Mouse (Mus musculus) kidney, adult 8-10 months (tissue): ENCODE results near the gene L3mbtl4.

Experiments
- DNase-seq, 2 experiments: peaks; one replicate each; pipeline ENCODE4 v3.0.0; 2022

The L3mbtl4 gene

DNA sequence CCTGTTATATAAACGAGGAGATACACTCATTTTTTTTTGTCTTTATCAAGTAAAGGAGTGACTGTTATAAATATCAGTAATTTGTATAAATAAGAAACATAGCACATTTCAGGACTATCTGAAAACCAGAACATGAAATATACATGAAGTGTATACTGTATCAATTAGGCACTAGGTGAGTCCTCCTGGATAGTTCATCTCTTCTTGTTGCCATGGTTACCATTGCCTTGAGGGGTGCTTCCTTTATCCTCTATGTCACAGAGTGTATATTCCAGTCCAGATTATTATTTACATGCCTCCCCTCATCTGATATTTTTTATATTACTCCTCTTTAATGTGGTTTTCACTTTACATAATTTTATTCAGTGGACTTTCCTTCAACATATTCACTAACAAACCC lies 392.9 kb downstream of the L3mbtl4 start:
- no peak for DNase-seq

DNA sequence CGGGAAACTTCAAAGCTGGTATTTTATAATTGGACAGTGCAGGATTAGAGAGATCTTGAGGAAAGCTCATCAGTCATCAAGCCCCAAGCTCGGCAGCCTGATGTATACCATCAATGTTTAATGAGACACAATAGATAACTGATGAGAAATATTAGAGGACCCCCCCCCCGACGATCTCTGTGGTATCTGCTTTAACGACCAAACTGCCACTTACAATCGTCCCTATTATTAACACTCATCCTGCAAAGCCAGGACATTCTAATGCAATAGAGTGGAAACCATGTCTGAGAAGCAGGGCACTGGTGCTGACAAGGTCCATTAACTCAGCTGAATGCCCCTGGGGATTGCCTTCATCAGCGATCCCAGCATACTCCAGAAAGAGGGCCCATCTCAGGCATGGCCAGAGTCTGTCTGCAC lies 398.5 kb downstream of the L3mbtl4 start:
- DNase-seq = no peak

DNA sequence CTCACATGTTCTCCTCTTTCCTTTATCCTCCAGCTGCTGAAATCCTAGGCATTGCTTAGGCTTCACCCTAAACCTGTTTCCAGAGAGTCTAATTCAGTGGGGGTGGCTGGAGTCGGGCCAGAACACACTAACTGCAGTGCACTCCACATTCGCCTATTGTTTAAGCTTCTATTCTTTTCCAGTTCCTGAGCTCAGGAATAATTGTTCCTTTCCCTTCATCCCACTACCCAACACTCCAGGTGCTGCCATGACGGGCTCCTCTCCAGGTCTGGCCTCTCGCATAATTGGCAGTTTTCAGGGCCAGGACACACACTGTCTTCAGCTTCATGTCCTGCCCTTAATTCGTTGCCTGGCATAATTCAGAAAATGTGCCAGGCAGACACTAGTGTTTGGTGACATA lies 437.1 kb downstream of the L3mbtl4 start:
- DNase-seq = no peak

- no peak for DNase-seq
Measured at GRCm38 (mm10) chr17:68711350-68711749, 437.8 kb downstream of the L3mbtl4 start.

GRCm38 (mm10) chr17:68748296-68748695 lies 474.7 kb downstream of the L3mbtl4 start:
- no peak for DNase-seq

DNA sequence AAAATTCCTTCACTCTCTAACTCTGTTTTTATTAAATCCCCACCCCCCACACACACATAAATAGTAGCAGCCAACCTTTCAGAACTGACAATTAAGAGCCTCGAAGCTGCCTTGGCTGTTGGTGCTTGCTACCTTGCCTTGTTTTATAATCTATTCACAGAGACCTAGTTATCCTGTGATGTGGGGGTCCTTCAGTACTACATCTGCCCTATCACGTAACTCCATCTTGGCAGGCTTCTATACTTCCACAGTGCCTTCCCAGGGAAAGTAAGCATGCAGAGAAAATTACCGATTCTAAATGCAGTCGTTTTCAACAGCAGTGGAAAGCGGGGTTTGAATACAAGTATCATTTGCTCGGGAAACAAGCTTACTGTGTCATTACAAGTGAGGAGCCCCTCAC lies 476.9 kb downstream of the L3mbtl4 start:
- DNase-seq = no peak

DNA sequence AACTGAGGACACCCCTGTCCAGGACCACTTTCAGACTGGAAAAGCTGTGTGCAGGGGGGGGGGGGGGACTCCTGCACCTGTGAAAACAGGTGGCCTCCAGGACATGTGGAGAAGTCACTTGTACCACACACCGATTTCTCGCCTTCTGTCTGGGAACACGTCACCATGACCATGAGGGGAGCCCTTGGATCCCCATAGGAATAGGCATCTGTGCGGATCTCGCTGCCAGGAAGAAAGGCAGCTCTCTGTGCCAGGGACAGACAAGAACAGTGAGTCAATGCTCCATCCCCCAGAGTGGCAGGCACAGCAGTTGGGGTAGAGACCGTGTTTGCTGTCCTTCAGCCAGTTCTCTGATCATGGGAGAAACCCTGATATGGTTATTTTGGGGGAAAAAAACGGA lies 479.5 kb downstream of the L3mbtl4 start:
- no peak for DNase-seq

DNA sequence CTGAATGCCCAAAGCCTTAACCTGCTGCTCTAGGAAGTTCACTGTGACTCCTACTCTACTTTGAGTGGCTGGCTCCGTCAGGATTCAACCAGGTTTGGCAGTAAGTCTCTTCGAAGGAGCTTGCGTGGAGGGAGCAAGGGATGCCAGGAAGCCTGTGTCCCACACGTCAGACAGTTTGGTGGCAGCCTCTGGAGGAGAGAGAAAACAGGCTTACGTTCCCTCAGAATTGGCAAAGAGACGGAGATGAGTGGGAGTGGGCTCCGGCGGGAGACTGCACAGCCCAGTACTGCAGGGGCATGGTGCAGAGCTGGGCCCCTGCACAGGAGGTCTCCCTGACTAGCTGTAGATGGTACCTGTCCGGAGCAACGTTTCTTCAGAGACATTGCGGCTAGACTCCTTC lies 481.2 kb downstream of the L3mbtl4 start:
- no peak for DNase-seq

GRCm38 (mm10) chr17:68758428-68758827 lies 484.8 kb downstream of the L3mbtl4 start:
- no peak for DNase-seq

GRCm38 (mm10) chr17:68758936-68759335 lies 485.3 kb downstream of the L3mbtl4 start:
- DNase-seq = no peak

DNA sequence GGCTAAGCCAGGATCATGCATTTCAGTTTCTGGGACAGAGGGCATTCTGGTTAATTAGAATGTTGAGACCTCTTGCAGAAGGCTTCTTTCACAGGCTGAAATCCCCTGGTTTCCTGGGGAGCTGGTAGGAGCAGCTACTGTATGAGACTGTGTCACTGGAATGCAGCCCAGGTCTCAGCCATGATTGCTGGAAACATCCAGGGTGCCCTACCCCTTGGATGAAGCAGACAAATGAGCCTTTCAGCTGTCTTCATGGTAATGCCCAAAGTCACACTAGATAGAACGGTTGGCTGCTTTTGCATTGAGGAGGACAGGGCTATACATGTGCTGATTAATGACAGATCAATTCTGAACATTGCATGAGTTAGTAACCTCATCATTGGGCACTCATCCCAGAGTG lies 486.4 kb downstream of the L3mbtl4 start:
- DNase-seq = no peak

DNA sequence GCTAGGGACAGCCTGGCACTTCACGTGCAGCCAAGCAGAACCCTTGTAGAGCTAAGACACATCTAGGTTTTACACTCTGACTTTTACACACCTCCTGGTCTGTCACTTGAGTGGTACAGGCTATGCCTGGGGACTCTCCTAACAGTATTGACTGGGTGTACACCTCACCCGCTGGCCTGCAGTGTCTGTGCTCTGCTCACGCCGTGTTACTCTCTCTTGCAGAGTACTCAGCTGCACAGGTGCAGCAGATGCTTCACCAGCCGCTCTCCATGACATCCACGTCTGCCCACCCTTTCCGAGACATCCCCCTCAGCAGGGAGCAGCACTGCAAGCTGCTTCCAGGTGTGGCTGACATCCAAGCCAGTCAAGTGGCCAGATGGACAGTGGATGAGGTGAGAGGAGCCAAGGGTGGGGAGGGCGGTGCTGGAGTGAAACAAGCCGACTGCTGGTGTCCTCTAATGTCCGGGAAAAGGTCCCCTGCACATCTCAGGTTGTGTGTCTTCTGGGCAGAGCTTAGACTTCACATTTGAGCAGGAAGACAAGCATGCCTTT lies 490.8 kb downstream of the L3mbtl4 start:
- DNase-seq = no peak

- DNase-seq = no peak
Measured at GRCm38 (mm10) chr17:68769561-68769960, 496.0 kb downstream of the L3mbtl4 start.

DNA sequence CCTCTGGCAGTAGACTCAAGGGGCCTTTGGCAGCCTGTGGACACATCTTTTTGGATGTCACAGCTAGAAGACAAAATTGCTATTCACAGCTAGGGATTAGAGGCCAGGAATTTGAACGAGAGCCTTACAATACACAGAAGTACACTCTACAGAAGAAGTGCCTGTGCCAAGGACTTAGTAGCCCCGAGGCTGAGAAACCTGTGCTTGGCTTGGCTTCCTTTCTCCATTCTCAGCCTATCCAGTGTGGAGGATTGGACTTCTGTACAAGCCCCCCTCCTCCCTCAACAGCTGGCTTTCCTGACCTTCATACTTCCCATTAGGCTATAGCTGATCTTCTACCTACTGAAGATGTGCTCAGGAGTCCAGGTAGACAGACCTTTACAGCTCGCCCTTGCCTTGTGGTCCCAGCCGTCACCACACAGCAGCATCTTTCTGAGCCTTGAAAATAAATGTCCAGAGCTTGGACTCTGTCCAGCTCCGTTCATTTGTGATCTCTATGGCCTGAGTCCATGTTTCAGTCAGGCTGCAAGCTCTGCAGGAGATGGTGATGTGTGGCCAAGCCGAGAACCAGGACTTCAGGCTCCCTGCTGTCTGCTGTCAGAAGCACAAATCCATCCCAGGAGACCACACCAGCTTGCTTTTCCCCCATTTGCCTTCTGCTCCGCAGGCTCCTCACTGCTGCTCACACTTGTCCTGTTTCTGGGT lies 497.6 kb downstream of the L3mbtl4 start:
- no peak for DNase-seq

DNA sequence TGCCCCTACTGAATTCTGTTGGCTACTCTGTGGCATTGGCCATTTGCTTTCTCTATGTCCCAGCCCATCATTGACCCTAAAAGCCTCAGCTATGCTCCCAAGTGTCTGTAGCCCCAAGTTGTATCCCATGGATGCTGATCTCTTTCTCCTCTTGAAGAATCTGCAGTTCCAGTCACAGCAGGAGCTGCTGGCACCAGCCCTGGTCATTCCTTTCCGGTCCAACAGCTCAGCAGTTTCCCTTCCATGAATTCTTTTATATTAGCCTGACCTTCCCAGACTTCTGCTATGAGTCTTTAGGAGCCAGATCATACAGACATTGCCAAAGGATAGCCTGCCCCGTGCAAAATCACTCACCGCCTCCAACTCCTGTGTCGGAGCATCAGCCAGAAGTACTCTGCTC lies 520.1 kb downstream of the L3mbtl4 start:
- DNase-seq = no peak

GRCm38 (mm10) chr17:68826323-68826722 lies 552.7 kb downstream of the L3mbtl4 start, which contains the start of gene Tmem200c:
Gene Tmem200c, plus strand, starts transcription at chr17:68826623.
- no peak for DNase-seq
